Mouse (Mus musculus): ENCODE data around the gene B4galt4. TPM values are rescaled to one million over a fixed set of nuclear protein-coding genes. Genes with fewer than 3 reads are reported as not detected.

The B4galt4 gene
- 36.6 and 39.0 TPM in 2 replicates for polyA plus RNA-seq (2014; fragmentation: Nextera tagmentation; extraction: Ambion mirVana)

- ATAC-seq (ENCODE audit: insufficient read depth) (peak; percentile 96), DNase-seq (peak; percentile 91)
- no peaks in the 10 kb centered on the region for H3K9me3 ChIP-seq (ENCODE audit: low read depth, low read length)
- H3K27me3 ChIP-seq (ENCODE audit: insufficient read depth, low read length): no peaks in the 10 kb centered on the region
- H3K9ac ChIP-seq: peak within 1 kb of the TSS; percentile 81
- no peaks in the 10 kb centered on the region for H3K4me1 ChIP-seq (ENCODE audit: insufficient read depth)
- under 1% methylated on average over 69 of the region's 69 CpGs for WGBS
- H3K36me3 ChIP-seq (ENCODE audit: insufficient read depth): peaks cover 7% of the 10 kb centered on the region; the same call in 1 of the 2 replicates
- peak within 1 kb of the TSS; percentile 83 for H3K27ac ChIP-seq (ENCODE audit: low read depth)
- H3K4me2 ChIP-seq: peak within 1 kb of the TSS; percentile 90
- no peak for TF ChIP-seq CTCF (IDR thresholded peaks at IDR 0.05; ENCODE audit: low read depth)
- peak within 1 kb of the TSS; percentile 82 for H3K4me3 ChIP-seq (ENCODE audit: low read depth, low read length)
Measured at GRCm38 (mm10) chr16:38742113-38742658, at the start of gene B4galt4. Gene B4galt4 (plus strand): TSS chr16:38742264.

GRCm38 (mm10) chr16:38694906-38695540 is 47.0 kb upstream of the B4galt4 start:
- H3K9ac ChIP-seq: no peak overlapping the region
- ATAC-seq (ENCODE audit: insufficient read depth) (no peak), DNase-seq (no peak)
- H3K9me3 ChIP-seq (ENCODE audit: low read depth, low read length): no peaks in the 10 kb centered on the region
- H3K27ac ChIP-seq (ENCODE audit: low read depth): no peak overlapping the region
- H3K4me3 ChIP-seq (ENCODE audit: low read depth, low read length): no peak overlapping the region
- H3K4me1 ChIP-seq (ENCODE audit: insufficient read depth): no peaks in the 10 kb centered on the region
- H3K4me2 ChIP-seq: no peak overlapping the region
- no peak for TF ChIP-seq CTCF (IDR thresholded peaks at IDR 0.05; ENCODE audit: low read depth)
- H3K36me3 ChIP-seq (ENCODE audit: insufficient read depth): no peaks in the 10 kb centered on the region
- WGBS: 88% methylated on average over 6 of the region's 6 CpGs
- H3K27me3 ChIP-seq (ENCODE audit: insufficient read depth, low read length): no peaks in the 10 kb centered on the region

GRCm38 (mm10) chr16:38695557-38695956 is 46.5 kb upstream of the B4galt4 start:
- Histone ChIP-seq H3K4me3 (ENCODE audit: low read depth, low read length) (no peak overlapping the region), H3K4me1 (ENCODE audit: insufficient read depth) (no peaks in the 10 kb centered on the region)
- 74% methylated on average over 5 of the region's 5 CpGs for WGBS

GRCm38 (mm10) chr16:38697611-38698010 is 44.5 kb upstream of the B4galt4 start:
- H3K4me2 ChIP-seq: no peak overlapping the region
- H3K4me3 ChIP-seq (ENCODE audit: low read depth, low read length): no peak overlapping the region
- H3K27ac ChIP-seq (ENCODE audit: low read depth): no peak overlapping the region
- H3K27me3 ChIP-seq (ENCODE audit: insufficient read depth, low read length): no peaks in the 10 kb centered on the region
- H3K9me3 ChIP-seq (ENCODE audit: low read depth, low read length): no peaks in the 10 kb centered on the region
- no peak for TF ChIP-seq CTCF (IDR thresholded peaks at IDR 0.05; ENCODE audit: low read depth)
- ATAC-seq (ENCODE audit: insufficient read depth) (no peak), DNase-seq (no peak)
- WGBS: 85% methylated on average over 5 of the region's 5 CpGs
- no peaks in the 10 kb centered on the region for H3K36me3 ChIP-seq (ENCODE audit: insufficient read depth)
- peaks cover 6% of the 10 kb centered on the region; the same call in 1 of the 2 replicates for H3K4me1 ChIP-seq (ENCODE audit: insufficient read depth)
- no peak overlapping the region for H3K9ac ChIP-seq

More at GRCm38 (mm10) chr16:38695557-38695956, 46.5 kb upstream of the B4galt4 start:
- no peak overlapping the region for H3K9ac ChIP-seq
- H3K4me2 ChIP-seq: no peak overlapping the region
- no peak for TF ChIP-seq CTCF (IDR thresholded peaks at IDR 0.05; ENCODE audit: low read depth)
- H3K9me3 ChIP-seq (ENCODE audit: low read depth, low read length): no peaks in the 10 kb centered on the region
- no peaks in the 10 kb centered on the region for H3K27me3 ChIP-seq (ENCODE audit: insufficient read depth, low read length)
- no peak for DNase-seq
- no peaks in the 10 kb centered on the region for H3K36me3 ChIP-seq (ENCODE audit: insufficient read depth)
- ATAC-seq (ENCODE audit: insufficient read depth): no peak
- no peak overlapping the region for H3K27ac ChIP-seq (ENCODE audit: low read depth)

GRCm38 (mm10) chr16:38700392-38701162 is 41.5 kb upstream of the B4galt4 start:
- no peaks in the 10 kb centered on the region for H3K9me3 ChIP-seq (ENCODE audit: low read depth, low read length)
- H3K27ac ChIP-seq (ENCODE audit: low read depth): no peak overlapping the region
- peaks cover 6% of the 10 kb centered on the region; the same call in 1 of the 2 replicates for H3K4me1 ChIP-seq (ENCODE audit: insufficient read depth)
- H3K4me3 ChIP-seq (ENCODE audit: low read depth, low read length): no peak overlapping the region
- DNase-seq (no peak), ATAC-seq (ENCODE audit: insufficient read depth) (no peak)
- no peak overlapping the region for H3K4me2 ChIP-seq
- H3K9ac ChIP-seq: no peak overlapping the region
- WGBS: 65% methylated on average over 16 of the region's 16 CpGs
- no peaks in the 10 kb centered on the region for H3K27me3 ChIP-seq (ENCODE audit: insufficient read depth, low read length)
- no peak for TF ChIP-seq CTCF (IDR thresholded peaks at IDR 0.05; ENCODE audit: low read depth)
- H3K36me3 ChIP-seq (ENCODE audit: insufficient read depth): no peaks in the 10 kb centered on the region

GRCm38 (mm10) chr16:38701492-38702185 is 40.4 kb upstream of the B4galt4 start:
- H3K4me3 ChIP-seq (ENCODE audit: low read depth, low read length): no peak overlapping the region
- no peak overlapping the region for H3K9ac ChIP-seq
- ATAC-seq (ENCODE audit: insufficient read depth) (0 out of 2 replicates have a peak, but pooled peaks have one; percentile 7), DNase-seq (peak; percentile 62)
- H3K27ac ChIP-seq (ENCODE audit: low read depth): peak overlapping the region; percentile 60; the same call in 1 of the 2 replicates
- H3K4me1 ChIP-seq (ENCODE audit: insufficient read depth): peaks cover 6% of the 10 kb centered on the region; the same call in 1 of the 2 replicates
- TF ChIP-seq CTCF (IDR thresholded peaks at IDR 0.05; ENCODE audit: low read depth): no peak
- H3K4me2 ChIP-seq: peak overlapping the region; percentile 31
- H3K27me3 ChIP-seq (ENCODE audit: insufficient read depth, low read length): no peaks in the 10 kb centered on the region
- WGBS: 33% methylated on average over 9 of the region's 9 CpGs
- peaks cover 3% of the 10 kb centered on the region; the same call in 1 of the 2 replicates for H3K36me3 ChIP-seq (ENCODE audit: insufficient read depth)
- H3K9me3 ChIP-seq (ENCODE audit: low read depth, low read length): no peaks in the 10 kb centered on the region
